Mouse (Mus musculus) myocyte (in vitro differentiated cells): Measurements from ENCODE around the gene Eef1b2.

Experiments used
- E2F4 ChIP-seq: IDR thresholded peaks from one replicate; pipeline ENCODE4 v1.6.1; 2011; ENCODE audit warnings: mild to moderate bottlenecking, control low read depth, moderate library complexity; ENCODE audit not compliant: insufficient read depth
- MAX ChIP-seq: IDR thresholded peaks from one replicate; pipeline ENCODE4 v1.6.1; 2011; ENCODE audit warnings: low read depth, mild to moderate bottlenecking, control low read depth
- MYOG ChIP-seq, 3 experiments: IDR thresholded peaks; one replicate each; pipeline ENCODE4 v1.6.1; 2011; ENCODE audit warnings: control low read depth in 2 of 3, low read depth in 2 of 3, mild to moderate bottlenecking in 2 of 3; ENCODE audit not compliant: insufficient read length in 2 of 3, control insufficient read depth in 1 of 3, insufficient read depth in 1 of 3
- POLR2A ChIP-seq: IDR thresholded peaks from one replicate; pipeline ENCODE4 v1.6.1; 2011; ENCODE audit warnings: low read depth, mild to moderate bottlenecking, control low read depth, moderate library complexity; ENCODE audit not compliant: insufficient read length
- POLR2AphosphoS2 ChIP-seq: IDR thresholded peaks from one replicate; pipeline ENCODE4 v1.6.1; 2011; ENCODE audit warnings: low read depth, control low read depth; ENCODE audit not compliant: insufficient read length
- SRF ChIP-seq: IDR thresholded peaks from one replicate; pipeline ENCODE4 v1.6.1; 2011; ENCODE audit warnings: low read depth; ENCODE audit not compliant: control insufficient read depth, insufficient read length
- TCF12 ChIP-seq: IDR thresholded peaks from one replicate; pipeline ENCODE4 v1.6.1; 2011; ENCODE audit warnings: mild to moderate bottlenecking, control low read depth; ENCODE audit not compliant: poor library complexity, insufficient read depth, severe bottlenecking
- TCF3 ChIP-seq: IDR thresholded peaks from one replicate; pipeline ENCODE4 v1.6.1; 2011; ENCODE audit warnings: low read depth, control low read depth; ENCODE audit not compliant: insufficient read length

DNA sequence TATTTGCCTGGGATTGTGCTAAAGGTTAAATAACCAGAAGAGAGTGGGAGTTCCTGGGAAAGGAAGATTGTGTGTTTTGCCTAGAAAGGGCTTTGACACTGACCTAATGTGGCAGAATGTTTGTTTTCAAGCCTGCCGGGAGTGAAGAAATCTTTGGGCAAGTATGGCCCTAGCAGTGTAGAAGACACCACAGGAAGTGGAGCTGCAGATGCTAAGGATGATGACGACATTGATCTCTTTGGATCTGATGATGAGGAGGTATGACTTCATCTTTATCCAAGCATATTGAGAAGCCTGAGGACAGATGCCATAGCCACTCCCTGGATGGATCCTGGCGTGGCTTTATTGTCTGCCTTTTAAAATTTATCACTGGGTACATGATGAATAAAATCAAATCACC lies 1.7 kb downstream of the Eef1b2 start:
- TF ChIP-seq POLR2A (no peak), SRF (no peak), TCF12 (no peak), TCF3 (no peak), MAX (no peak), E2F4 (no peak), MYOG (IDR thresholded peaks at IDR 0.05; ENCODE audit: control insufficient read depth in 1 of 3, insufficient read depth in 1 of 3, insufficient read length in 2 of 3, low read depth in 2 of 3) (no peak), POLR2AphosphoS2 (no peak)
